Mouse (Mus musculus) CD8-positive naive resting alpha-beta T cell, adult 57 days (primary cell): ENCODE measurements around the gene Gm17387. TPM values are rescaled to one million over a fixed set of nuclear protein-coding genes. Genes with fewer than 3 reads are reported as not detected.

Experiments
- total RNA-seq: library from RNA; stranded (reverse); gene quantifications from one replicate; pipeline ENCODE4 v1.2.4, GENCODE M21; 2023

Gene Gm17387
- not detected for total RNA-seq

DNA sequence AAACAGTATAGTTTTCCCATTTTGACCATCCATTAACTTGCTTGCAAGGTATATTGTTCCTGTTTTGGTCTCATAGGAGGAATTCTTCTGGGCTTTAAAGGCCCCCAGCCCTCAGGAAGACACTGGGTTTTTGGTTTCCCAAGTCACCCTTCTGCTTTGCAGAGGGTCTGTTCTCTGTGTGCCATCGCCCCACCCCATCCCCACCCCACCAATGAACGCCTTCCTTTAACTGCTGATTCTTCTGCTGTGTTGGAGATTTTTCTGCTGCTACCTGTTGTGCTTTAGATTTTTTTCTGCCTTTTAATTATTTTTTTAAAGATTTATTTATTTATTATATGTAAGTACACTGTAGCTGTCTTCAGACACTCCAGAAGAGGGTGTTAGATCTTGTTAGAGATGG lies at the start of gene Gm17387:
TSS of gene Gm17387 (plus strand) at position 301 of the 400 bp plus-strand sequence.

DNA sequence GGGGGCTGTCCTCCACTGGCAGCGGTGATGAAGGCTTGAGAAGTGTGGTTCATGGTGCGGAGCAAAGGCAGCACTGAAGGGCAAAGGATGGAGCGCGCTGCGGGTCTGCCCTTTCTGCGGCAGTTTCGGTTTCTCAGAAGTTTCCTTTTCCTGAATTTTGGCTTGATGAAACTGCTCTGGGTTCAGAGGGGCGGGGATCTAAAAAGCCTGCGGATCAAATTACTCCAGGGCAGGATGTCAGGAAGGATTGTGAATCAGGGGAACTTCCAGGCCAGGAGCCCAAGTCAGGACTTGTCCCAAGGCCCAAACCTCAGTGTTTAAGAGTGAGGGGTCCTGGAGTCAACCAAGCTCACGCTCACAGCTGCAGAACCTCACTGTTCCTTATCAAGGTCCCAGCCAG lies 18.3 kb upstream of the Gm17387 start, which contains the start of gene Ifitm3:
TSS of gene Ifitm3 (minus strand) at position 178 of the 400 bp plus-strand sequence.

DNA sequence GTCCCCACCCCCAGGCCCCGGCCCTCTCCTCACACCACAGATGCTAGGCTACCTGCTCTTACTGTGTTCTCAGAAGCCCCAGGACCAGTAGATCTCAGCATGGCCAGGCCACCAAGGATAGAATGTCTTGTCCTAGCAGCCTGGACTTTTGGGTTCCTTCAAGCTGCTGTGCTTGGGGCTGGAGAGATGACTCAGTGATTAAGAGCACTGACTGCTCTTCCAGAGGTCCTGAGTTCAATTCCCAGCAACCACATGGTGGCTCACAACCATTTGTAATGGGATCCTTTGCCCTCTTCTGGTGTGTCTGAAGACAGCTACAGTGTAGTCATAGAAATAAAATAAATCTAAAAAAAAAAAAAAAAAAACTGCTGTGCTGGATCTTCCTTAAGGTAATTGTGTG lies 11.1 kb upstream of the Gm17387 start, which contains the start of gene Ifitm6:
TSS of gene Ifitm6 (minus strand) at position 101 of the 400 bp plus-strand sequence.

GRCm38 (mm10) chr7:141060426-141061242 lies 31.7 kb downstream of the Gm17387 start, which contains the start of gene B4galnt4:
B4galnt4 (plus strand) TSS chr7:141061104.

GRCm38 (mm10) chr7:141077841-141078240 lies 48.9 kb downstream of the Gm17387 start, which contains the start of gene Pkp3:
Pkp3 (plus strand) TSS chr7:141078218.

Other genes with a start within 250 kb of the Gm17387 start
- gene Syce1, start 241.3 kb upstream of the Gm17387 start, total RNA-seq, result not detected
- not detected for gene Zfp941, start 207.0 kb upstream of the Gm17387 start, total RNA-seq
- not detected for gene Urah, start 194.1 kb upstream of the Gm17387 start, total RNA-seq
- gene Scgb1c1, start 183.6 kb upstream of the Gm17387 start, total RNA-seq, result not detected
- not detected for gene Odf3, start 181.3 kb upstream of the Gm17387 start, total RNA-seq
- gene Gm45785, start 172.8 kb upstream of the Gm17387 start, total RNA-seq, result not detected
- gene Ric8a, start 172.2 kb upstream of the Gm17387 start, total RNA-seq, result 108 TPM
- gene Bet1l, start 171.6 kb upstream of the Gm17387 start, total RNA-seq, result 31.9 TPM
- 77.9 TPM for gene Psmd13, start 147.2 kb upstream of the Gm17387 start, total RNA-seq
- gene Sirt3, start 146.8 kb upstream of the Gm17387 start, total RNA-seq, result 8.5 TPM
- not detected for gene Cox8b, start 128.7 kb upstream of the Gm17387 start, total RNA-seq
- not detected for gene Nlrp6, start 108.2 kb upstream of the Gm17387 start, total RNA-seq
- 10.4 TPM for gene Pgghg, start 87.7 kb upstream of the Gm17387 start, total RNA-seq
- gene Ifitm5, start 78.8 kb upstream of the Gm17387 start, total RNA-seq, result not detected
- not detected for gene Gm45717, start 73.2 kb upstream of the Gm17387 start, total RNA-seq
- gene Ifitm2, start 73.1 kb upstream of the Gm17387 start, total RNA-seq, result 16.1 TPM
- gene Ifitm1, start 61.9 kb upstream of the Gm17387 start, total RNA-seq, result not detected
- 5.0 TPM for gene Ifitm3, start 18.4 kb upstream of the Gm17387 start, total RNA-seq
- 2.3 TPM for gene Ifitm6, start 11.2 kb upstream of the Gm17387 start, total RNA-seq
- gene B4galnt4, start 32.0 kb downstream of the Gm17387 start, total RNA-seq, result 1.3 TPM
- gene Pkp3, start 49.1 kb downstream of the Gm17387 start, total RNA-seq, result 37.8 TPM
- 71.6 TPM for gene Sigirr, start 71.4 kb downstream of the Gm17387 start, total RNA-seq
- gene Ano9, start 88.7 kb downstream of the Gm17387 start, total RNA-seq, result not detected
- gene Ptdss2, start 93.3 kb downstream of the Gm17387 start, total RNA-seq, result 7.1 TPM
- 37.7 TPM for gene Rnh1, start 143.7 kb downstream of the Gm17387 start, total RNA-seq
- 33.2 TPM for gene Hras, start 164.9 kb downstream of the Gm17387 start, total RNA-seq
- gene Lrrc56, start 165.0 kb downstream of the Gm17387 start, total RNA-seq, result 4.7 TPM
- gene Lmntd2, start 184.9 kb downstream of the Gm17387 start, total RNA-seq, result 2.5 TPM
- 8.1 TPM for gene Rassf7, start 186.7 kb downstream of the Gm17387 start, total RNA-seq
- gene Phrf1, start 199.7 kb downstream of the Gm17387 start, total RNA-seq, result 157 TPM
- 57.4 TPM for gene Irf7, start 237.3 kb downstream of the Gm17387 start, total RNA-seq
- gene Cdhr5, start 247.7 kb downstream of the Gm17387 start, total RNA-seq, result not detected